Mouse (Mus musculus): ENCODE measurements around the gene Snap47. TPM values are rescaled to one million over a fixed set of nuclear protein-coding genes. Genes with fewer than 3 reads are reported as not detected.

Snap47 gene
- polyA plus RNA-seq, 1 experiment = 70.4 TPM

DNA sequence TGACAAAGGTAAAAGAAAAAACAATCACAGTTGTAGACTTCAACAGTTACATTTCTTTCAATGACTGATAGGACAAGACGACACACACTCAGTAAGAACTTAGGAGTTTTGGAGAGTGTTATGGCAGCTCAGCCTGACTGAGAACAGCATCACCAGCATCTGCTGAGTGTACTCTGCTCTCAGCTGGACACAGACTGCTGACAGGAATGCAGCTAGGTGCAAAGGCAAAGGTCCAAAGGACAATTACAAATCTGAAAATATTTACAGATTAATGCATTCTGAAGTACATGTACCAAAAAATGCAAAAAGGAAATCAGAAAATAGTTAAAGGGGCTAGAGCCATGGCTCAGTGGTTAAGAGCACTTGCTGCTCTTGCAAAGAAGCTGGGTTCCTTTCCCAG is 21.0 kb downstream of the Snap47 start:
- no peak overlapping the region for H3K9ac ChIP-seq (ENCODE audit: low read depth, poor library complexity, severe bottlenecking)
- H3K27me3 ChIP-seq (ENCODE audit: control insufficient read depth, insufficient read depth, low read length, poor library complexity, severe bottlenecking) = no peaks in the 10 kb centered on the region
- no peaks in the 10 kb centered on the region for H3K4me1 ChIP-seq (ENCODE audit: control insufficient read depth, insufficient read depth, low read length)
- no peaks in the 10 kb centered on the region for H3K9me3 ChIP-seq (replicated peaks; ENCODE audit: control insufficient read depth, insufficient read depth, low read length, poor library complexity, severe bottlenecking)
- H3K4me3 ChIP-seq (ENCODE audit: low read depth, low read length) = no peak overlapping the region
- peaks cover 21% of the 10 kb centered on the region for H3K36me3 ChIP-seq (ENCODE audit: control insufficient read depth, insufficient read depth, low read length, poor library complexity, severe bottlenecking)
- TF ChIP-seq EP300 (IDR thresholded peaks at IDR 0.05; ENCODE audit: insufficient read depth, low read depth, low read length) (no peak), CTCF (IDR thresholded peaks at IDR 0.05; ENCODE audit: low read depth, low read length) (no peak), POLR2A (IDR thresholded peaks at IDR 0.05; ENCODE audit: insufficient read depth, low read length) (no peak)
- no peak overlapping the region for H3K27ac ChIP-seq (ENCODE audit: insufficient read depth, low read length)

GRCm38 (mm10) chr11:59428057-59428660 is 22.8 kb downstream of the Snap47 start:
- H3K9me3 ChIP-seq (replicated peaks; ENCODE audit: control insufficient read depth, insufficient read depth, low read length, poor library complexity, severe bottlenecking) = no peaks in the 10 kb centered on the region
- no peaks in the 10 kb centered on the region for H3K4me1 ChIP-seq (ENCODE audit: control insufficient read depth, insufficient read depth, low read length)
- TF ChIP-seq EP300 (IDR thresholded peaks at IDR 0.05; ENCODE audit: insufficient read depth, low read depth, low read length) (no peak), POLR2A (IDR thresholded peaks at IDR 0.05; ENCODE audit: insufficient read depth, low read length) (no peak), CTCF (IDR thresholded peaks at IDR 0.05; ENCODE audit: low read depth, low read length) (no peak)
- no peak overlapping the region for H3K27ac ChIP-seq (ENCODE audit: insufficient read depth, low read length)
- H3K36me3 ChIP-seq (ENCODE audit: control insufficient read depth, insufficient read depth, low read length, poor library complexity, severe bottlenecking) = peaks cover 23% of the 10 kb centered on the region
- H3K4me3 ChIP-seq (ENCODE audit: low read depth, low read length) = no peak overlapping the region
- no peaks in the 10 kb centered on the region for H3K27me3 ChIP-seq (ENCODE audit: control insufficient read depth, insufficient read depth, low read length, poor library complexity, severe bottlenecking)
- H3K9ac ChIP-seq (ENCODE audit: low read depth, poor library complexity, severe bottlenecking) = no peak overlapping the region

DNA sequence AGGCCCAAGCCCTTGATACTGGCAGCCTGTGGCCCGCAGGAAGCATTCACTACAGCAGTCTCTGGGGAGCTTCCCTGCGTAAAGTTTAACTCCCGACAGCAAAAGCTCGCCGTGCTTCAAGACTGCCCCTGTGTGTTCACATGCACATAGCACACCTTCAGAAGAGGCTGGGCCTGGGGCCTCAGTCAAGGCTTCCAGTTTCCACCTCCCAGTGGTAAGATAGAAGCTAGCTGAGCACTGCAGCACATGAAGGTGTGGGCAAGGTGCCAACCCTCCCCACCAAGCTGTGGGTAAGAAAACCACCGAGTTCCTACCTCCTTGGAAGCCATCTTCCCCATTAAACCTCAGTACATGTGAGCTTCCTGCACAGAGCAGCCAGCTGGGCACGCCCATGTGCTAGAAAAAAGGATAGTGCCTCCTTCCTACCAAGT is 25.3 kb downstream of the Snap47 start:
- H3K4me3 ChIP-seq (ENCODE audit: low read depth, low read length) = no peak overlapping the region

GRCm38 (mm10) chr11:59423010-59423588 is 27.9 kb downstream of the Snap47 start:
- H3K9ac ChIP-seq (ENCODE audit: low read depth, poor library complexity, severe bottlenecking) = no peak overlapping the region
- no peak for TF ChIP-seq EP300 (IDR thresholded peaks at IDR 0.05; ENCODE audit: insufficient read depth, low read depth, low read length)
- no peak for TF ChIP-seq POLR2A (IDR thresholded peaks at IDR 0.05; ENCODE audit: insufficient read depth, low read length)
- no peak for TF ChIP-seq CTCF (IDR thresholded peaks at IDR 0.05; ENCODE audit: low read depth, low read length)
- no peaks in the 10 kb centered on the region for H3K27me3 ChIP-seq (ENCODE audit: control insufficient read depth, insufficient read depth, low read length, poor library complexity, severe bottlenecking)
- H3K27ac ChIP-seq (ENCODE audit: insufficient read depth, low read length) = no peak overlapping the region
- peaks cover 23% of the 10 kb centered on the region for H3K36me3 ChIP-seq (ENCODE audit: control insufficient read depth, insufficient read depth, low read length, poor library complexity, severe bottlenecking)
- no peaks in the 10 kb centered on the region for H3K4me1 ChIP-seq (ENCODE audit: control insufficient read depth, insufficient read depth, low read length)
- no peaks in the 10 kb centered on the region for H3K9me3 ChIP-seq (replicated peaks; ENCODE audit: control insufficient read depth, insufficient read depth, low read length, poor library complexity, severe bottlenecking)
- no peak overlapping the region for H3K4me3 ChIP-seq (ENCODE audit: low read depth, low read length)

More for the DNA sequence above, 25.3 kb downstream of the Snap47 start:
- no peaks in the 10 kb centered on the region for H3K4me1 ChIP-seq (ENCODE audit: control insufficient read depth, insufficient read depth, low read length)
- TF ChIP-seq POLR2A (IDR thresholded peaks at IDR 0.05; ENCODE audit: insufficient read depth, low read length) = no peak
- no peak for TF ChIP-seq EP300 (IDR thresholded peaks at IDR 0.05; ENCODE audit: insufficient read depth, low read depth, low read length)
- no peak for TF ChIP-seq CTCF (IDR thresholded peaks at IDR 0.05; ENCODE audit: low read depth, low read length)
- peaks cover 19% of the 10 kb centered on the region for H3K36me3 ChIP-seq (ENCODE audit: control insufficient read depth, insufficient read depth, low read length, poor library complexity, severe bottlenecking)
- no peaks in the 10 kb centered on the region for H3K9me3 ChIP-seq (replicated peaks; ENCODE audit: control insufficient read depth, insufficient read depth, low read length, poor library complexity, severe bottlenecking)
- H3K27me3 ChIP-seq (ENCODE audit: control insufficient read depth, insufficient read depth, low read length, poor library complexity, severe bottlenecking) = no peaks in the 10 kb centered on the region
- H3K9ac ChIP-seq (ENCODE audit: low read depth, poor library complexity, severe bottlenecking) = no peak overlapping the region
- H3K27ac ChIP-seq (ENCODE audit: insufficient read depth, low read length) = no peak overlapping the region

- no peak overlapping the region for H3K27ac ChIP-seq (ENCODE audit: insufficient read depth, low read length)
- H3K9ac ChIP-seq (ENCODE audit: low read depth, poor library complexity, severe bottlenecking) = no peak overlapping the region
- H3K36me3 ChIP-seq (ENCODE audit: control insufficient read depth, insufficient read depth, low read length, poor library complexity, severe bottlenecking) = peaks cover 19% of the 10 kb centered on the region
- H3K4me1 ChIP-seq (ENCODE audit: control insufficient read depth, insufficient read depth, low read length) = no peaks in the 10 kb centered on the region
- H3K4me3 ChIP-seq (ENCODE audit: low read depth, low read length) = no peak overlapping the region
- TF ChIP-seq POLR2A (IDR thresholded peaks at IDR 0.05; ENCODE audit: insufficient read depth, low read length) = no peak
- no peaks in the 10 kb centered on the region for H3K27me3 ChIP-seq (ENCODE audit: control insufficient read depth, insufficient read depth, low read length, poor library complexity, severe bottlenecking)
- H3K9me3 ChIP-seq (replicated peaks; ENCODE audit: control insufficient read depth, insufficient read depth, low read length, poor library complexity, severe bottlenecking) = no peaks in the 10 kb centered on the region
Observed at GRCm38 (mm10) chr11:59421967-59422366, 29.0 kb downstream of the Snap47 start.

DNA sequence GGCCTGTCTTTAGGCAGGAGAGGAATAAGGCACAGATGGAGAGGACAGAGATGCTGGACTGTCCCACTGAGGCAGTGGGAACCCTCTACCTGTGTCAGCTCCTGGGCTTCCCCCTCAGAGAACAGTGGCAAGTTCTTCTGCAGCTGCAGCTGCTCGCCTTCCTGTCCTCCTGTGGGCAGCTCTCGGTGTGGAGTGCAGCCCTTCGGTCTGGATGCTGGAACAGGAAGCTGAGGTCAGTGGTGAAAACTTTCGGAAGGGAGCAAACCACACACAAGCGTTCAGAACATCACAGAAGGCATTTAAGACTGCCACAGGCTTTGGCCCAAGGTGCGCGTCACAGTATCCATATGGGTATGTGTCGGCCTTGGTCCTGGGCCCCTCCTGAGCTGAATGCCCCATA is 29.6 kb downstream of the Snap47 start:
- Histone ChIP-seq H3K9ac (ENCODE audit: low read depth, poor library complexity, severe bottlenecking) (no peak overlapping the region), H3K27me3 (ENCODE audit: control insufficient read depth, insufficient read depth, low read length, poor library complexity, severe bottlenecking) (no peaks in the 10 kb centered on the region), H3K36me3 (ENCODE audit: control insufficient read depth, insufficient read depth, low read length, poor library complexity, severe bottlenecking) (peaks cover 19% of the 10 kb centered on the region), H3K27ac (ENCODE audit: insufficient read depth, low read length) (no peak overlapping the region), H3K4me1 (ENCODE audit: control insufficient read depth, insufficient read depth, low read length) (no peaks in the 10 kb centered on the region), H3K9me3 (replicated peaks; ENCODE audit: control insufficient read depth, insufficient read depth, low read length, poor library complexity, severe bottlenecking) (no peaks in the 10 kb centered on the region), H3K4me3 (ENCODE audit: low read depth, low read length) (no peak overlapping the region)
- no peak for TF ChIP-seq CTCF (IDR thresholded peaks at IDR 0.05; ENCODE audit: low read depth, low read length)
- TF ChIP-seq EP300 (IDR thresholded peaks at IDR 0.05; ENCODE audit: insufficient read depth, low read depth, low read length) = no peak
- no peak for TF ChIP-seq POLR2A (IDR thresholded peaks at IDR 0.05; ENCODE audit: insufficient read depth, low read length)

All from ES-Bruce4 (cell line).